Mouse (Mus musculus): ENCODE results near the gene Tmem219. TPM values are rescaled to one million over a fixed set of nuclear protein-coding genes. Genes with fewer than 3 reads are reported as not detected.
A peak's percentile ranks its signal among the peaks of the same experiment; 100 is the strongest.

Gene Tmem219
- polyA plus RNA-seq (2014; fragmentation: Nextera tagmentation; extraction: Ambion mirVana) = 19.7 and 20.0 TPM in 2 replicates

- Histone ChIP-seq H3K27ac (ENCODE audit: low read depth, low read length) (peak within 1 kb of the TSS; percentile 78), H3K27me3 (ENCODE audit: control insufficient read depth, insufficient read depth, low read length) (no peaks in the 10 kb centered on the region), H3K4me3 (ENCODE audit: low read depth, low read length) (peak within 1 kb of the TSS; percentile 6; the same call in 1 of the 2 replicates), H3K4me2 (ENCODE audit: low read depth) (peak within 1 kb of the TSS; percentile 30), H3K36me3 (ENCODE audit: control insufficient read depth, insufficient read depth, low read length) (no peaks in the 10 kb centered on the region), H3K9ac (ENCODE audit: low read length) (peak within 1 kb of the TSS; percentile 18), H3K9me3 (ENCODE audit: control insufficient read depth, low read length) (no peaks in the 10 kb centered on the region), H3K4me1 (ENCODE audit: control insufficient read depth, insufficient read depth, low read length) (peaks cover 6% of the 10 kb centered on the region; the same call in 1 of the 2 replicates)
- 49% methylated on average over 5 of the region's 5 CpGs for WGBS
- peak; percentile 55 for DNase-seq (ENCODE audit: low spot score)
- peak; percentile 31; the same call in 1 of the 2 replicates for ATAC-seq (ENCODE audit: insufficient read depth, low FRiP score, low TSS enrichment)
Measured at GRCm38 (mm10) chr7:126922624-126923060, at the start of gene Tmem219. TSS of gene Tmem219 (minus strand) at chr7:126922917.

GRCm38 (mm10) chr7:126967361-126967760 lies 44.6 kb upstream of the Tmem219 start:
- Histone ChIP-seq H3K4me2 (ENCODE audit: low read depth) (no peak overlapping the region), H3K36me3 (ENCODE audit: control insufficient read depth, insufficient read depth, low read length) (no peaks in the 10 kb centered on the region), H3K9me3 (ENCODE audit: control insufficient read depth, low read length) (no peaks in the 10 kb centered on the region), H3K9ac (ENCODE audit: low read length) (no peak overlapping the region), H3K27me3 (ENCODE audit: control insufficient read depth, insufficient read depth, low read length) (peaks cover 6% of the 10 kb centered on the region; the same call in 1 of the 2 replicates), H3K27ac (ENCODE audit: low read depth, low read length) (no peak overlapping the region), H3K4me1 (ENCODE audit: control insufficient read depth, insufficient read depth, low read length) (no peaks in the 10 kb centered on the region), H3K4me3 (ENCODE audit: low read depth, low read length) (no peak overlapping the region)
- no peak for ATAC-seq (ENCODE audit: insufficient read depth, low FRiP score, low TSS enrichment)
- no peak for DNase-seq (ENCODE audit: low spot score)
- WGBS = 71% methylated on average over 6 of the region's 6 CpGs

GRCm38 (mm10) chr7:126965568-126965967 lies 42.9 kb upstream of the Tmem219 start:
- DNase-seq (ENCODE audit: low spot score) (no peak), ATAC-seq (ENCODE audit: insufficient read depth, low FRiP score, low TSS enrichment) (no peak)

GRCm38 (mm10) chr7:126963548-126964286 lies 41.0 kb upstream of the Tmem219 start:
- H3K4me1 ChIP-seq (ENCODE audit: control insufficient read depth, insufficient read depth, low read length) = no peaks in the 10 kb centered on the region
- no peaks in the 10 kb centered on the region for H3K36me3 ChIP-seq (ENCODE audit: control insufficient read depth, insufficient read depth, low read length)
- no peak overlapping the region for H3K27ac ChIP-seq (ENCODE audit: low read depth, low read length)
- H3K27me3 ChIP-seq (ENCODE audit: control insufficient read depth, insufficient read depth, low read length) = peaks cover 8% of the 10 kb centered on the region; the same call in 1 of the 2 replicates
- WGBS = 25% methylated on average over 19 of the region's 19 CpGs
- no peaks in the 10 kb centered on the region for H3K9me3 ChIP-seq (ENCODE audit: control insufficient read depth, low read length)
- no peak overlapping the region for H3K9ac ChIP-seq (ENCODE audit: low read length)
- peak; percentile 55 for DNase-seq (ENCODE audit: low spot score)
- no peak overlapping the region for H3K4me3 ChIP-seq (ENCODE audit: low read depth, low read length)
- no peak for ATAC-seq (ENCODE audit: insufficient read depth, low FRiP score, low TSS enrichment)
- H3K4me2 ChIP-seq (ENCODE audit: low read depth) = no peak overlapping the region

More at GRCm38 (mm10) chr7:126965568-126965967, 42.9 kb upstream of the Tmem219 start:
- 71% methylated on average over 3 of the region's 3 CpGs for WGBS
- Histone ChIP-seq H3K4me1 (ENCODE audit: control insufficient read depth, insufficient read depth, low read length) (no peaks in the 10 kb centered on the region), H3K27ac (ENCODE audit: low read depth, low read length) (no peak overlapping the region), H3K4me3 (ENCODE audit: low read depth, low read length) (no peak overlapping the region), H3K9ac (ENCODE audit: low read length) (no peak overlapping the region), H3K4me2 (ENCODE audit: low read depth) (no peak overlapping the region), H3K9me3 (ENCODE audit: control insufficient read depth, low read length) (no peaks in the 10 kb centered on the region), H3K36me3 (ENCODE audit: control insufficient read depth, insufficient read depth, low read length) (no peaks in the 10 kb centered on the region), H3K27me3 (ENCODE audit: control insufficient read depth, insufficient read depth, low read length) (peaks cover 8% of the 10 kb centered on the region; the same call in 1 of the 2 replicates)

GRCm38 (mm10) chr7:126961965-126962364 lies 39.2 kb upstream of the Tmem219 start:
- no peak for DNase-seq (ENCODE audit: low spot score)
- no peaks in the 10 kb centered on the region for H3K4me1 ChIP-seq (ENCODE audit: control insufficient read depth, insufficient read depth, low read length)
- H3K4me2 ChIP-seq (ENCODE audit: low read depth) = no peak overlapping the region
- H3K27ac ChIP-seq (ENCODE audit: low read depth, low read length) = no peak overlapping the region
- no peak overlapping the region for H3K4me3 ChIP-seq (ENCODE audit: low read depth, low read length)
- 90% methylated on average over 4 of the region's 4 CpGs for WGBS
- no peaks in the 10 kb centered on the region for H3K36me3 ChIP-seq (ENCODE audit: control insufficient read depth, insufficient read depth, low read length)
- no peak for ATAC-seq (ENCODE audit: insufficient read depth, low FRiP score, low TSS enrichment)
- no peak overlapping the region for H3K9ac ChIP-seq (ENCODE audit: low read length)
- peaks cover 8% of the 10 kb centered on the region; the same call in 1 of the 2 replicates for H3K27me3 ChIP-seq (ENCODE audit: control insufficient read depth, insufficient read depth, low read length)
- no peaks in the 10 kb centered on the region for H3K9me3 ChIP-seq (ENCODE audit: control insufficient read depth, low read length)

GRCm38 (mm10) chr7:126961095-126961494 lies 38.4 kb upstream of the Tmem219 start:
- Histone ChIP-seq H3K9ac (ENCODE audit: low read length) (no peak overlapping the region), H3K9me3 (ENCODE audit: control insufficient read depth, low read length) (no peaks in the 10 kb centered on the region), H3K4me1 (ENCODE audit: control insufficient read depth, insufficient read depth, low read length) (no peaks in the 10 kb centered on the region), H3K27me3 (ENCODE audit: control insufficient read depth, insufficient read depth, low read length) (peaks cover 8% of the 10 kb centered on the region; the same call in 1 of the 2 replicates), H3K36me3 (ENCODE audit: control insufficient read depth, insufficient read depth, low read length) (no peaks in the 10 kb centered on the region), H3K4me2 (ENCODE audit: low read depth) (no peak overlapping the region), H3K27ac (ENCODE audit: low read depth, low read length) (no peak overlapping the region), H3K4me3 (ENCODE audit: low read depth, low read length) (no peak overlapping the region)
- ATAC-seq (ENCODE audit: insufficient read depth, low FRiP score, low TSS enrichment) (no peak), DNase-seq (ENCODE audit: low spot score) (no peak)
- 84% methylated on average over 5 of the region's 5 CpGs for WGBS

GRCm38 (mm10) chr7:126959780-126960179 lies 37.1 kb upstream of the Tmem219 start:
- DNase-seq (ENCODE audit: low spot score) = no peak
- H3K4me1 ChIP-seq (ENCODE audit: control insufficient read depth, insufficient read depth, low read length) = no peaks in the 10 kb centered on the region
- 66% methylated on average over 9 of the region's 9 CpGs for WGBS

GRCm38 (mm10) chr7:126955125-126955524 lies 32.4 kb upstream of the Tmem219 start:
- no peaks in the 10 kb centered on the region for H3K9me3 ChIP-seq (ENCODE audit: control insufficient read depth, low read length)
- no peak overlapping the region for H3K4me3 ChIP-seq (ENCODE audit: low read depth, low read length)
- no peak overlapping the region for H3K27ac ChIP-seq (ENCODE audit: low read depth, low read length)
- H3K27me3 ChIP-seq (ENCODE audit: control insufficient read depth, insufficient read depth, low read length) = peaks cover 11% of the 10 kb centered on the region; the same call in 1 of the 2 replicates
- ATAC-seq (ENCODE audit: insufficient read depth, low FRiP score, low TSS enrichment) (no peak), DNase-seq (ENCODE audit: low spot score) (no peak)
- no peak overlapping the region for H3K4me2 ChIP-seq (ENCODE audit: low read depth)
- H3K4me1 ChIP-seq (ENCODE audit: control insufficient read depth, insufficient read depth, low read length) = peaks cover 5% of the 10 kb centered on the region; the same call in 1 of the 2 replicates
- H3K9ac ChIP-seq (ENCODE audit: low read length) = no peak overlapping the region
- H3K36me3 ChIP-seq (ENCODE audit: control insufficient read depth, insufficient read depth, low read length) = no peaks in the 10 kb centered on the region
- 73% methylated on average over 3 of the region's 3 CpGs for WGBS

More at GRCm38 (mm10) chr7:126959780-126960179, 37.1 kb upstream of the Tmem219 start:
- Histone ChIP-seq H3K4me2 (ENCODE audit: low read depth) (no peak overlapping the region), H3K36me3 (ENCODE audit: control insufficient read depth, insufficient read depth, low read length) (no peaks in the 10 kb centered on the region), H3K27ac (ENCODE audit: low read depth, low read length) (no peak overlapping the region), H3K4me3 (ENCODE audit: low read depth, low read length) (no peak overlapping the region), H3K27me3 (ENCODE audit: control insufficient read depth, insufficient read depth, low read length) (peaks cover 8% of the 10 kb centered on the region; the same call in 1 of the 2 replicates), H3K9me3 (ENCODE audit: control insufficient read depth, low read length) (no peaks in the 10 kb centered on the region), H3K9ac (ENCODE audit: low read length) (no peak overlapping the region)
- ATAC-seq (ENCODE audit: insufficient read depth, low FRiP score, low TSS enrichment) = no peak
